Mouse (Mus musculus): ENCODE results near the gene Zfp52. TPM values are rescaled to one million over a fixed set of nuclear protein-coding genes. Genes with fewer than 3 reads are reported as not detected.

Gene Zfp52
- total RNA-seq, 2 experiments from 2014 or later, result 6.5 to 6.8 TPM

- no peak for DNase-seq (ENCODE audit: extremely low spot score in 1 of 2, low spot score in 2 of 2)
- Histone ChIP-seq H3K27ac (peak overlapping the region; percentile 85), H3K4me3 (peak overlapping the region; percentile 52)
- intact Hi-C loops (cut with DNase I), result no loop called here
- no peak; the same call in 1 of the 2 replicates for TF ChIP-seq CTCF (IDR thresholded peaks at IDR 0.05)
These were observed 18.1 kb upstream of the Zfp52 start for GRCm38 (mm10) chr17:21517130-21517671.

- DNase-seq (ENCODE audit: extremely low spot score in 1 of 2, low spot score in 2 of 2), result no peak
- intact Hi-C loops (cut with DNase I), result no loop called here
- Histone ChIP-seq H3K27ac (no peak overlapping the region), H3K4me3 (no peak overlapping the region)
- TF ChIP-seq CTCF (IDR thresholded peaks at IDR 0.05), result no peak
These were observed 9.1 kb upstream of the Zfp52 start for GRCm38 (mm10) chr17:21526270-21526669.

- H3K27ac ChIP-seq, result no peak overlapping the region
- no peak; the same call in 1 of the 2 replicates for TF ChIP-seq CTCF (IDR thresholded peaks at IDR 0.05)
- no peak overlapping the region for H3K4me3 ChIP-seq
- intact Hi-C loops (cut with DNase I), result loop anchor here (10.0 kb wide), 1 partner anchor 586 kb away; the partner anchor contains the start of gene Ppp2r1a
- DNase-seq (ENCODE audit: extremely low spot score in 1 of 2, low spot score in 2 of 2), result no peak
These were observed 4.6 kb upstream of the Zfp52 start for GRCm38 (mm10) chr17:21530645-21531330.

DNA sequence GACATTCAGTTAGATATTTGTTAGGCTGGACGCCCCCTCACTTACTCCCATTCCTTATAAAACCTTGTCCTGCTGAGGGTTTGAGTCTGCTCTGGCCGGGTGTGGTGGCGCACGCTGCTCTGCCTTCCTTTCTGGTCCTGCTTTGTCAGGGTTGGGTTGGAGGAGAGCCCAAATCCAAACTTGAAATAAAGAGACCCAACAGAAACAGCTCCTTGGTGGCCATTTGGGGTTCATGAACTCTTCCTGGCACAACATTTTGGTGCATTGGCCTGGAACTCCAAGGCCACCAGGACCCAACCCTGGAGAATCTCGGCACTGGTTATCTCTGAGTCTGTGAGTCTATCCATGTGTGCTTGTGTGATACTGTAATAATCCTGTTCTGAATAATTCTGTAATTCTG lies 3.7 kb upstream of the Zfp52 start:
- peak overlapping the region; percentile 91 for H3K27ac ChIP-seq
- peak in 1 of 2 experiments; percentile 17 for DNase-seq (ENCODE audit: extremely low spot score in 1 of 2, low spot score in 2 of 2)
- no peak for TF ChIP-seq CTCF (IDR thresholded peaks at IDR 0.05)
- peak overlapping the region; percentile 95 for H3K4me3 ChIP-seq
- intact Hi-C loops (cut with DNase I), result loop anchor here (1.0 to 10.0 kb wide), 3 partner anchors 35 to 587 kb away; partner anchors contain the start of genes Ppp2r1a, Zfp53 and Zfp948

DNA sequence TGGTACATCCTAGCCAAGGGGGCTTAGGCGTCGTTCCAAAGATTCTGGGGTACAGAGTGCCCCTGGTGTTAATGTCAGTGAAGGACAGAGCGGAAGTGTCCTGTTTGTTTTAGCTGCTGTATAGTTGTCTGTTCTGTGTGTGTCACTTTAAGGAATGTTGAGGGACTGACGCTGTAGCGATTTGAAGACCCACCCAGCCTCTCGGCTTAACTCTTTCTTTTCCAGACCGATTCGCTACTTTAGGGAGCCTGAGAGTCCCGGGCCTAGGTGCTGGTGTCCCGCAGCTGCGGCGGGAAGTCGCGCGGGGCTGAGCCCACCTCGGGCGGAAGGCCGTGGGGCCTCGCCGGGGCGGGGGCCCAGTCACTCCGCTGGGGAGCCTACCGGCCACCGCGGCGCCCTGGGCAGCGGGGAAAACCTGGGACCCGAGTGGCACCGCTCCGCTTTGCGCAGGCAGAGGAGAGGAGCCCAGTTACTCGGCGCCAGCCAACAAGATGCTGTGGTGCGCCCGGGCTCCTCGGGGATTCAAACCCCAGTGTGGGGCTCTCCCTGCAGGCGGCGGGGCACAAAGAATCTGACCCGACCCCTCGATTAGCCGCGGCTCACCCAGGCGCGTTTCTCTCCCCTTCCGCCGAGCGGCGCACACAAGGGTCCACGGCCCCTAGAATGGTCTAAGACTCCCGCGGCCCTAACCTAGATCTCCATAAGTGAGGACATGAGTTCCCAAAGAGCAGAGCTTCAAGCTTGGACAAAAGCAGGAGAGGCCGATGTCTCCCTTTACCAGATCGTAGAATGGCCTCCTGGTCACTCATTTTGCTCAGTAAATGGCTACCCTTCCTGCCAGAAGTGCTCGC lies 3.0 kb upstream of the Zfp52 start:
- intact Hi-C loops (cut with DNase I), result loop anchor here (1.0 to 10.0 kb wide), 3 partner anchors 34 to 588 kb away; partner anchors contain the start of genes Ppp2r1a, Zfp53 and Zfp948

DNA sequence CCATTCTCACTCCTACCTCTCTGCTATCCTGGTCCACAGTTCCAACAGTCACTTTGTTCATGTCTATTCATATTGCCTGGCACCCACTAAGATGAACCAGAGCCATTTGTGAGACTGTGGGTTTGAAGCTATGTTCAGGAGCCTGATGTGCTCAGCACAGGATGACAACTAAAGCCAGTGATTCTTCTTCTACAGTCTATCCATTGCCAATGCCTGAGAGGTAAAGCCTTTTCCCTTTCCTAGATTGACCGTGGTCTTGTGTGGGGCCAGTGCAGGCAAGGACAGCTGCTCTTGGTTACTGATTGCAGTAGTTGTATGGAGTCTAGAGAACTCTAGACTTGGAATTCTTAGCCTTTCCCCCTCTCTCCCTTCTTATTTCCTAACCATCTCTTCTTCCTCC lies 1.4 kb upstream of the Zfp52 start:
- DNase-seq (ENCODE audit: extremely low spot score in 1 of 2, low spot score in 2 of 2), result no peak
- no peak overlapping the region for H3K4me3 ChIP-seq
- no peak overlapping the region for H3K27ac ChIP-seq
- intact Hi-C loops (cut with DNase I), result loop anchor here (1.0 to 10.0 kb wide), 4 partner anchors 18 to 589 kb away; partner anchors contain the start of genes Ppp2r1a, Zfp54 and Zfp948
- TF ChIP-seq CTCF (IDR thresholded peaks at IDR 0.05), result no peak

More for the DNA sequence above, 3.0 kb upstream of the Zfp52 start:
- peak overlapping the region; percentile 91 for H3K27ac ChIP-seq
- peak; percentile 66 to 67 for DNase-seq (ENCODE audit: extremely low spot score in 1 of 2, low spot score in 2 of 2)
- TF ChIP-seq CTCF (IDR thresholded peaks at IDR 0.05), result peak; percentile 46
- H3K4me3 ChIP-seq, result peak overlapping the region; percentile 95

DNA sequence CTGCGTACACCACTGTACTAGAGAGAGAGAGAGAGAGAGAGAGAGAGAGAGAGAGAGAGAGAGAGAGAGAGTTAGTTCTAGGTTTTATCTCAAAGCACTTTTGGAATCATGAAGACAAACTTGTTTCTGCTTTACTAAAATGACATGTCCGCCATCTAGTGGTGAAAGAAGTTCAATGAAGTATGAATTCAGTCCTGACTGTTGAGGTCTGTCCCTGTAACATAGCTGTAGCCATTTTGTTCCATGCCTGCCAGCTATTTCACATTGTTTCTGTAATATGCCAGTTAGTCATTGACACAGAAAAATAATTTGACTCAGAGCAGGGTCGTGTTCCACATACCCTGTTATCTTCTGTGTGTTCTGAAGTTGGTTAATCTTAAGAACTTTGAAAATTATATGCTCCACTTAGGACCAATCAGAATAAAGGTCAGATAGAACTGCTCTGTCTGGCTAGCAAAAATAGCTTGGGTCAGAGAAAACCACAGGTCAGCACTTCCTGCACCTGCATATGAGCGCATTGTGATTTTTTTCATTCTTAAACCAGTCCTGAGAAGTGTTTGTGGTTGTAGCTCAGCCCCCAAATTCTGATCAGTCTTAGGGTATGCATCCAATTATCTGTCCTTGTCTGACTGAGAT lies 761 bp upstream of the Zfp52 start:
- peak overlapping the region; percentile 72; the same call in 1 of the 2 replicates for H3K27ac ChIP-seq
- intact Hi-C loops (cut with DNase I), result loop anchor here (1.0 to 10.0 kb wide), 3 partner anchors 18 to 590 kb away; partner anchors contain the start of genes Ppp2r1a and Zfp54
- peak overlapping the region; percentile 61; the same call in 1 of the 2 replicates for H3K4me3 ChIP-seq
- peak in 1 of 2 experiments; percentile 27 for DNase-seq (ENCODE audit: extremely low spot score in 1 of 2, low spot score in 2 of 2)
- TF ChIP-seq CTCF (IDR thresholded peaks at IDR 0.05), result peak; percentile 75

GRCm38 (mm10) chr17:21536096-21536495 lies 757 bp downstream of the Zfp52 start:
- H3K27ac ChIP-seq, result peak overlapping the region; percentile 72; the same call in 1 of the 2 replicates
- TF ChIP-seq CTCF (IDR thresholded peaks at IDR 0.05), result no peak
- peak overlapping the region; percentile 61 for H3K4me3 ChIP-seq
- intact Hi-C loops (cut with DNase I), result loop anchor here (10.0 kb wide), 1 partner anchor 591 kb away; the partner anchor contains the start of gene Ppp2r1a
- DNase-seq (ENCODE audit: extremely low spot score in 1 of 2, low spot score in 2 of 2), result no peak

DNA sequence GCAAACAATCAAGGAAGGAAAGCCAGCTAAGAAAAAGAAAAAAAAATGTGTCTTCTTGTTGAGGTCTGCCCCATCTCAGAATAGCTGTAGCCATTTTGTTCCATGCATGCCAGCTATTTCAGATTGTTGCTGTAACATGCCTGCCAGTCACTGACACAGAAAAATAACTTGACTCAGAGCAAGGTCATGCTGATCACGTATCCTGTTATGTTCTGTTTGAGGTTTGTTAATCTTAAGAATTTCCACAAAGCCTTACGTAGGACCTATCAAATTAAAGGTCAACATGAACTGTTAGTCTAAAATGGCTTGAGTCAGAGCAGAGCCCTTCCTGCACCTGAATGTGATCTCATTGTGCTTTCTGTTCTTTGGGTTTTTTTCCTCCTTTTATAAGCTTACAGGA lies 1.3 kb downstream of the Zfp52 start:
- DNase-seq (ENCODE audit: extremely low spot score in 1 of 2, low spot score in 2 of 2), result no peak
- H3K27ac ChIP-seq, result no peak overlapping the region
- H3K4me3 ChIP-seq, result no peak overlapping the region
- intact Hi-C loops (cut with DNase I), result loop anchor here (10.0 kb wide), 1 partner anchor 592 kb away; the partner anchor contains the start of gene Ppp2r1a
- no peak for TF ChIP-seq CTCF (IDR thresholded peaks at IDR 0.05)

- no peak for DNase-seq (ENCODE audit: extremely low spot score in 1 of 2, low spot score in 2 of 2)
- no peak overlapping the region for H3K4me3 ChIP-seq
- H3K27ac ChIP-seq, result no peak overlapping the region
- intact Hi-C loops (cut with DNase I), result no loop called here
- TF ChIP-seq CTCF (IDR thresholded peaks at IDR 0.05), result no peak
These were observed 22.5 kb downstream of the Zfp52 start for GRCm38 (mm10) chr17:21557831-21558230.

DNA sequence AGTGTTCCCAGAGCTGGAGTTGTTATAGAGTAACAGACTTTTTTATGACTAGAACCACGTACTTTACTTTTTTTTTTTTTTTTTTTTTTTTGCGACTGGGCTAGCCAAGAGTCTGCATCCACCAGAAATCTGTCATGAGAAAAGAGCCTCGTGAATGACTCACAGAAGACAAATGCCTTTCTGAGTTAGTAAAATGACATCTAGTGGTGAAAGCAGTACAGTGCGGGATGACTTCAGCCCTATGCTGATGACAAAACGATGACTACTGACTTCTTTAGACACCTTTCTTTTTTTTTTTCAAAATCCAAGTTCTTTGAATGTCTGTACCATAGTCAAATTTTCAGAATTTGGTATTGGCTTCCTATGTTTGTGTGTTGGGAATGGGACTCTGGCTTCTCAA lies 30.9 kb downstream of the Zfp52 start:
- H3K4me3 ChIP-seq, result peak overlapping the region; percentile 86
- intact Hi-C loops (cut with DNase I), result loop anchor here (2.0 to 10.0 kb wide), 2 partner anchors 33 to 621 kb away; partner anchors contain the start of gene Ppp2r1a
- peak in 1 of 2 experiments; percentile 62 for DNase-seq (ENCODE audit: extremely low spot score in 1 of 2, low spot score in 2 of 2)
- TF ChIP-seq CTCF (IDR thresholded peaks at IDR 0.05), result peak; percentile 62
- peak overlapping the region; percentile 91 for H3K27ac ChIP-seq

All from left cerebral cortex, adult 2 months (tissue).